Mouse (Mus musculus) retina, postnatal 1 day (tissue): ENCODE measurements around the gene Klhl2.

Source experiments
- DNase-seq: peaks from one replicate; pipeline ENCODE4 v3.0.0-alpha.2; 2012

The Klhl2 gene

DNA sequence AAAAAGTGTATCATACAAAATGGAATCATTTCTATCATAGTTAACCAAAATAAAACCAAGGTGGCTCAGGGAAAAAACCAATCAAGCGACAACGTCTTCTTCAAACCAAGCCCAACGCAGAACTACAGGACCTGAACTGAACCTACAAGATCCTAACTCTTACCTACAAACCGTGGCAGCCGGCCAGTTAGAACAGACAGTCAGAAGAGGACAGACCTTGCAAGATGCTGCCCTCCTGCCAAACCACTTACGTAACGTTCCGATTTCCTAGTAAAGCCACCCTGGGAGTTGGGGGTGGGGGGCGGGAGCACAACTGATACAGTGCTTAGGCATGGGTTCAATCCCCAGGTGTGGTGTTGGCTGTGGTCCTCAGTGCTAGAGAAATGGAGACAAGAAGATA is 82.8 kb downstream of the Klhl2 start:
- DNase-seq = no peak

DNA sequence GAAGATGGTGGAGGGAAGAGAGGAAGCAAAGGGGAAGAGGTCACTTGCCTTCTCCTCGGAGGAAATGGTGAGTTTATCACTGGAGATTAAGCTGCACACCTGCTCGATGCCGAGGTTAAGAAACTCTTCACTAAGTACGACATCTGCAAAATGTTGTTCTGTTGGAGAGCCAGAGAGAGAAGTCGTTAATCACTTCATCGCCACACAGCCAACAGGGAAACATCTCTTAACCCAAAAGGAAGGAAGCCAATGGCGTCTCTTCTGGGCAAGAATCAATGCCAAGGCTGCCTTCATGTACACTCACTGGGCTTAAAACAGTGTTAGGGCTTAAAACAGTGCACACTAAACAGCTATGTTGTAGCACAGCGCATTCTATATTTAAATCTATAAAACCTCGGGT is 85.7 kb downstream of the Klhl2 start:
- DNase-seq = no peak

DNA sequence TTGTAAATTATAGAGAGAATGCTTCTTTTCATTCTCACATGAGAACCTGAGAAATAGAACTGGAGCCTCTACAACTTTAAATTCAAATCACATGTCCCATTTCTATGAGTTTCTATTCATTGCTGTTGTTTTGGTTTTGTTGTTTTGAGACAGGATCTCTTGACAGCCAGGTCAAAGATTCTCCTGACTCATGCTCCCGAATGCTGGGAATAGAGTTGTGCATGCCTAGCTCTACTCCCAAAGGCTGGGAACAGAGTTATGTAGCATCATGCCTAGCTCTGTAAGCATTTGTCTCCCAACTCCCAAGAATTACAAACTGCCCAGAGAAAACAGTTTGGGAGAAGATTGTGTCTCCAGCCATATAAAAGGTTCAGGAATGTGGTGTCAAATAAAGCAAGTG is 87.1 kb downstream of the Klhl2 start:
- no peak for DNase-seq

DNA sequence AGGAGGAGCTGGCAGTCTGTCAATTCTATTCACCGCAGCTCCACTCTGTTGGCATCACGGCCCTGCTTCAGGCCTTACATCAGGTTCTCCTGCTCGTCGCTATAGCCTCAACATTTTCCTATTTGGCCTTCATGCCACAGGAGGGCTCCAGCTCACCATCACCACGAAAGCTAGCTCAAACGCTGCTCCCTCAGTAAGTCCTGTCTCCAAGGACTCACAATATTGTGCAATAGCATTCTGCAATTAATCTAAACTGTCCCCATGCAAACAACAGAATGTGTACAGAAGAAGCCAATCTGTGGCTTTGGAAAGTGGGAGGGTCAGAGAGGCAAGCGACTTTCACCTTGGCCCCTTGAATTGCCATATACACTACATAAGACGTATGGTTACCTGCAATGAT is 88.4 kb downstream of the Klhl2 start:
- peak; percentile 18 for DNase-seq

DNA sequence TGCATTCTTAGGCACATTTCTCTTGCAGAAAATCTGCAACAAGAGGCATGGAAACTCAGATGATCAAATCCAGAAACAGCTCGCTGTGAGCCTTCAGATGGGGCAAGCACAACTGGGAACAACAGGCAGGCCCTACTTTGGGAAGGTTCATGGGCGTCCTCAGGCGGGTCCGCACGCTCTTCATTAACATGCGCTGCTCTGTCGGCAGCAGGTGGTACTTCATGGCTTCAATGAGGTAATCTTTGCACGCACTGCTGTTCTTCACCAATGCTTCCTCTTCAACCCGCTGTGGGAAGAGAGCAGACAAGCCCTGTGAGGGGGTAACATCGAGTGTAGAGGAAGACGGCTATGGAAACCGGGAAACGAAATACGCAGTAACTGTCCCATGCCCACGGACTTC is 91.9 kb downstream of the Klhl2 start:
- DNase-seq = no peak

DNA sequence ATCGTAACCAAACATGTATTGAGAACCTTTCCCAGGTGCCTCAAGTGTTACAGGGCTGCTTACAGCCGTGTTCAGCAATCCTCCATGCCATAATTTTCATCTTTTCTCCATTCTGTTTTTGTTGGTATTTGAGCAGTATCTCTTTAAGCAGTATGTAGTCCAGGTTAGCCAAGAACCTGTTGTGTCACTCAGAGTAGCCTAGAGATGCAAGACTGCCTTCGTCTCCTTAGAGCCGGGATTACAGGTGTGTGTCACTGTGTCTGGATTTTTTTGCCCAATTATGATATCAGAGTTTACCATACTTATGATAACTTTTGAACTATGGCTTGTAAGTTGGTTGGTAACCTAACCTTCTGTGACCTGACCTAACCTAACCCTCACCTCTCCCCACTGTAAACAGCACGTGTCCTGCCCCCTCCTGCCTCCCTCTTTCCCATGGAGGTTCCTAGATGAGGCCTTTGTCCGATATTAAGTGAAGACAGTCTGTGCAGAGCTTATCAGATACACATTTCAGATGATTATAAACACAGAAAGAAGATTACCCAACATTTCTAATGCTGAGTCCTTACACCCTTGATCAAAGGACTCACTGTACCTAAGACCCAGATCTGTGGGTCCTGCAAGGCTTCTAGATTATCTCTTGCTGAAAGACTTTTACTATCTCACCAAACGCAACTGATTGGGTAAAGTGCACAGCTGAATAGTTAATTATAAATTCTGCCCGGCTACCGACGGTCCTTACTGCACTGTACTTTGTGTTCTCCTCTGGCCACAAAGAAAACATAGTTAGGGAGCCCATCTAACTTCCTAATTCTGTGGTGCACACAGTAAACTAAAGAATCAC is 103.4 kb downstream of the Klhl2 start:
- DNase-seq = no peak

DNA sequence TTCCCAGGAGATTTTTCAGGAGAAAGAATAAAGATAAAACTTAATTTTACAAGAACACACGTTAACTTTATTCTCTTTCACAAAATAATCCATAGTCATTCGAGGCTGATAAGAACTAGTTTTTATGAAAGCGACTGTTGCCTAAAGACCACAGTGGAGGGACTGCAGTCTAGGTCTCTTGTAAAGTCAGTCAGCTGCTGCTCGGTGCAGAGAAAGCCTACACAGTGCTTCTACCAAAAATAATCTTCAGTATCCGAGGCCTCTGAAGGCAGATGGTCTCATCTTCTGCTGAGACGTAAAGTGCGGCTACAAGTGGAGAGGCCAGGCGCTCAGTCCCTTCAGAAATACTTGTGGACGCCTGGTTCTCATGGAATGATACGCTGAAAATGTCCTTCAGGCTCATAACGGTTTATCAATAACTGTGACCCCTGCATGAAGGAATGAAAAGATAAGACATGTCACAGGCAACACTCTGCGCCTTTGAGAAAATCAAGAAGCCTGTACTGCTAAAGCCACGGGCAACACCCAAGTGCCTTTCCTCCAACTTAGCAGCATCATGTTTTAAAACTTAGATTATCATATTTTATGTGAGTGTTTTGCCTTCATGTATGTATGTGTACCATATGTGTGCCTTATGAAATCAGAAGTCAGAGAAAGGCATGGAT is 109.1 kb downstream of the Klhl2 start:
- DNase-seq = no peak

DNA sequence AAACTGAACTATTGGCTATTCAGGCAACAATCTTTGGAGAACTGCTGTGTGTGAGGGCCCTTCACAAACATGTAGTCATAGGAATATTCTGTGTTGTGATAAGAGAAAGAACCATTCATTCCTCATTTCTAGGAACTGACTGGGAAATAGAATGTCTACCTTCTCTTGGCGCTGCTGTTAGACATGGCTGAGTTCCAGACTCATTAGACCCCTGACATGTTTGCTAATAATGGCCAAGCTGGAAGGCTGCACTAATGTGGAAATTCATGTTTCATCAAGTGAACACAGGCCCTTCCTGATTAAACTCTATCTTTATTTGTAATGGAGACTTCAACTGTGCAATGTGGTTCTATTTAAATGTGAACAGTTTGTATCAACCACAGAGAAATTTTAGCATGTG is 110.9 kb downstream of the Klhl2 start:
- peak; percentile 37 for DNase-seq

DNA sequence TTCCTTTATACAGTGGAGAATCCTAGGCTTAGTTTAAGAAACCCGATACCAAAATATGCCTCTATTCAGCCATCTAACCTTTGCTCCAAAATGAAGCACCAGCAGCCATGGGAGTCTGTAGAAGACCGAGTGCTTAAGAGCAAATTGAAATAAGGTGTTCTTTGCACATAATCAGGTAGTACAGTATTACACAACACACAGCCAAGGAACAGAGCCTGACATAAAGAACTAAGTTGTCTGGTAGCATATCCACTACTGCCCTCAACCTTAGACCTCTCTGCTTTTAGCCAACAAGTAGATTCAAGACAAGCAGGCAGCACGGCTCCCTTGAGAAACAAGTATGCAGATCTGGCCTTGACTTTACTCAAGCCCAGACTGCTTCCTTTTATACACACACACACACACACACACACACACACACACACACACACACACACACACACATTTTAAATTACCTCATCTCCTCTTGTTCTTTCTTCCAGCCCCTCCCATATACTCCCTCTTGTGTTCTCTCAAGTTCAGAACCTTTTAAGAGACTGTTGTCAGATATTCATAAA is 113.0 kb downstream of the Klhl2 start:
- DNase-seq = no peak

DNA sequence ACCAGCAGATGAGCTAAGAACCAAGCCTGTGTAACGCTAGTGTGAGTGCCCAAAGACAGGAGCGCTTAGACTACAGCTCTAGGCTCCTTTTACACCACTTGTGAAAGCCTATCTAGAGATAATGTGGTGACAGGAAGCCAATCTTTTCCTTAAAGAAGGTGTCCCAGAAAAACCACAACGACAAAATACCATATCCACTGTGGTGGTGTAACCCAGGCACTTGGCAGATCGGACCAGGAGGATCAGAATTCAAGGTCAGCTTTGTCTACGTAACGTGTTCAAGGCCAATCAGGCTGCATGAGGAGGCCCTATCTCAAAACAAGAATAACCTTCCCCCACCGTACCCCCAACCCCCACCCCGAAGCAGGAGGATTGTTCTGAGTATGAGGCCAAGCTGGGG is 114.7 kb downstream of the Klhl2 start:
- no peak for DNase-seq

GRCm38 (mm10) chr8:64733271-64733943 is 116.4 kb downstream of the Klhl2 start, which contains the start of gene Msmo1:
TSS of gene Msmo1 (minus strand) at chr8:64733792.
- DNase-seq = peak; percentile 99

GRCm38 (mm10) chr8:64732596-64732995 is 117.2 kb downstream of the Klhl2 start:
- DNase-seq = peak; percentile 13

DNA sequence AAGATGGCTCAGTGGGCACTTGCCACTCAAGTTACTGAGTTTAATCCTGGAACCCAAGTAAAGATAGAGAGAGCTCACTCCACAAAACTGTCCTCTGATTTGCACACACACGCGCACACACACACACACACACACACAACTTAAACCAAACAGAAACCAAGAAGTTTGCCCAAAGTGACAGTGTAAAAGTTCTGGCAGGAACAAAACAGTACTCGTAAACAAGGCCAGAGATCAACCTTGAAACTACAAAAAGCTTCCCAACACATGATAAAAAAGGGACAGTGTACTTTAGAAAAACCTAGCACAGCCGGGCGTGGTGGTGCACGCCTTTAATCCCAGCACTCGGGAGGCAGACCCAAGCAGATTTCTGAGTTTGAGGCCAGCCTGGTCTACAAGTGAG is 121.7 kb downstream of the Klhl2 start:
- DNase-seq = no peak

- no peak for DNase-seq
Observed at GRCm38 (mm10) chr8:64726190-64726695, 123.6 kb downstream of the Klhl2 start.

DNA sequence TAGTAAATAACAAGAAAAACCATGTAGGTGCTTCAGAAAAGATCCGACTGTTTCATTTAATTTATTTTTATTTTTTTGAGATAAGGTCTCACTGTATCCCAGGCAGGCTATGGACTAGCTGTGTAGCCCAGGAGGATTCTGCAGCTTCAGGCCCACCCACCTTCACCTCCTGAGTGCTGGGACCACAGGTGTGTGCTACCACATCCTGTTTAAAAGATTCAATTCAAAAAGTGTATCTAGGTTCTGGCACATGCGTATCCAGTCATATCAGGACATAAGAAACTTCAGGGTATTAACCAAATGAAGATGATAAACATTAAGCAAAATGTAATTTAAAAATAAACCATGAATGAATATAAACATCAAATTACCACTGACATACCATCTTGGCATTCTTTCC is 126.6 kb downstream of the Klhl2 start:
- DNase-seq = no peak

DNA sequence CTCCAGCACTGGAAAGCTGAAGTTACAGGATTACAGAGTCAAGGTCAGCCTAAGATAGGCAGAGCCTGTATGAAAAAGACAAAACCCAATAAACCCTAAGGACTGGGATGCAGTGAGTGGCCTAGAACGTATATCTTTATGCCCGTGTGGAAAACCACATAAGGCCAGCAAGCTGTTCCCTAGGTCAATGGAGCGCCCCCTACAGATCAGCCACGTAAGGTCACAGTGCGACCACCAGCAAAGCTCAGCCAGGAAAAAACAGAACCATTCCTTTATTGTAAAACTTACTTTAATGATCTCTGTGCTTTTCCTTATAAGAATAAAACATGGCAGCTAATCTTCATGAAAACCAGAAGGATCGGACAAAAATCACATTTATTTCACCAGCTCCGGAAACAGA is 131.9 kb downstream of the Klhl2 start:
- DNase-seq = no peak

DNA sequence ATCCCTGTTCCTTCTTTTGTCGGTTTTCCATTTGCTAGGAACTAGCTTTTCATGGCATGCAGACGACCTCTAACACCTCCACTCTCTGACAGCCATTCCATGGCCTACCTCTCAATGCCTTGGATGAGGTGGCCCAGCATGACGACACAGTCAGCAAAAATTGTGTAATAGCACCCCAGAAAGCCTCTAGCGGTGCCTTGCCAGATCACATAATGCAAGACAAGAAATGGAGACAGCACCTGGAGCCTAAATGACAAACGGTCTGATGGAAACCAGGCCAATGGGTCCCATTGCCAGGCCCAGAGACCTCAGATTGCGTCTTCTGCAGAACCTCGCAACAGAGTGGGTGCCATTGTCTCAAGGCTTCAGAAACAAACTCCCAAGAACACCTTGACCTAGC is 137.3 kb downstream of the Klhl2 start:
- no peak for DNase-seq

DNA sequence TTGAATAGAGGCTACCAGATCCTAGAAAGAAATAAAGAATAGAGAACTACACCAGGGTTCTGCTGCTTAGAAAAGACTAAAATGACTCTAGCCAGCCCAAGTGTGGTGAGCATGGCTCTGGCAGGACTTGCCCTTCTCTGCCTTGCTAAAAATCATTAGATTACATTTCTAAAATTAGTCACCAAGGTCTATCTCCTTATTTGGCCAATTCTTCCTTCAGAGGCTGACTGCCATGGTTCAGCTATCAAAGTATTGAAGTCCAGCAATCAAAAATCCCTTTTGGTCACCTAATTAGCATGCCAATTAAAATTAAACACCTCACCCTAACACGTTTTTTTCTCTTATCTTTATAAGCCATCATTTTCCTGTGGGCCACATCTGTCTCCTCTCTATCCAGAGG is 138.3 kb downstream of the Klhl2 start:
- DNase-seq = no peak

DNA sequence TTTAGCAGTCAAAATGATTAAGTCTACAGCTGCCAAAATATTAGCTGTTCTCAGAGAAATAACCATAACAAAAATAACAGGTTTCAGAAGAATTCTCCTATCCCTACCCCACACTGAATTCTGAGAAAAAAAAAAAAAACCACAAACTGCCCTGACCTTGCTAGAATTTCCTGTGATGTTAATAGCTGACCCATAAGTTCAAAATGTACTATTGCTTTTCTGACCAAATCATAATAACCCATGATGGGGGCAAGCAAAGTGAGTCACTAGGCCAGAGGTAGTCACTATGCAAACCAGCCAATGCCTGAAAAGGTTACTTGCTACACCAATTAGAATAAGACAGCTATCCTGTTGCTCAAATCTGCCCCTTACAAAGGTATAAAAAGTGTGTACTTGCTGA is 142.3 kb downstream of the Klhl2 start:
- no peak for DNase-seq

GRCm38 (mm10) chr8:64703191-64703590 is 146.6 kb downstream of the Klhl2 start:
- DNase-seq = no peak

DNA sequence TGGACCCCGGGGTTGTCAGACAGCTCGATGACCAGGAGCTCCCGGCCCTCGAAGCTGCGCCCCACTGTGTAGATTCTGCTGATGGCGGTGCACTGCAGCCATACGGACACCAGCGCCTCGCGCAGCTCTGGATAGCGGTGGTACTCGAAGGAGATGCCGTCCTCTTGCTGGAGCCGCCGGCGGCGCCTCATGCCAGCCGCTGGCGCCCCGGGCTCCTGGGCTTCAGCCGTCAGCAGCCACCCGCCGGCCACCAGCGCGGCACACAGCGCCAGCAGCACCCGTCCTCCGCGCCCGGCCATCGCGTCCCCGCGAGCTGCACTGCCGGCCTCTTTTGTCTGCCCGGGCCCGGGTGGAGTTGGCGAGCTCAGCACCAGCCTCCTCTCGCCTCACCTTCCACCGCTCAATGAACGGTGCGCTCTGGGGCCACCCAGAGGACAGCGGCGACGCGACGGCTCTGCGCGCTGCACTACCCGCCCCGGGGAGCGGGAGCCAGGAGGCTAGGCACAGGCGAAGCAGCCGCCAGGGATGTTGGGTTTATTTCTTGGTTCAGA is 157.1 kb downstream of the Klhl2 start, which contains the start of gene Cpe:
TSS of gene Cpe (minus strand) at position 404 of the 551 bp plus-strand sequence.
- peak; percentile 92 for DNase-seq

- peak; percentile 24 for DNase-seq
Observed at GRCm38 (mm10) chr8:64691591-64692401, 158.0 kb downstream of the Klhl2 start.
